8 mouse cellular contexts compared by ENCODE assay signal in genomic region chr10:62725771-62726687, GRCm38 (mm10). TPM values are rescaled to one million over a fixed set of nuclear protein-coding genes. Genes with fewer than 3 reads are reported as not detected.
DNase-seq lines count a peak whose midpoint lies in the region; ATAC-seq and TF ChIP-seq lines count a peak whose summit lies in the region.

Gene Stox1, minus strand, starts transcription at chr10:62726128.

- TF ChIP-seq CTCF in forebrain, postnatal 0 days (IDR thresholded peaks at IDR 0.05; ENCODE audit: low read depth), result peak; percentile 49

- no peak within 1 kb of the TSS for H3K27ac ChIP-seq in ES-E14 (ENCODE audit: insufficient read depth, low read depth, low read length, poor library complexity, severe bottlenecking)
- peak within 1 kb of the TSS; percentile 57; the same call in 1 of the 2 replicates for H3K27ac ChIP-seq in forebrain, postnatal 0 days (ENCODE audit: low read depth, low read length)
- H3K27ac ChIP-seq in hindbrain, embryonic 10.5 days, result peak within 1 kb of the TSS; percentile 85
- H3K27ac ChIP-seq in lung, embryonic 15.5 days, result no peak within 1 kb of the TSS

- no peaks in the 10 kb centered on the region for H3K27me3 ChIP-seq in forebrain, postnatal 0 days (ENCODE audit: insufficient read depth, low read length)
- H3K27me3 ChIP-seq in hindbrain, embryonic 10.5 days (ENCODE audit: insufficient read depth, poor library complexity, severe bottlenecking), result peaks cover 54% of the 10 kb centered on the region
- H3K27me3 ChIP-seq in lung, embryonic 15.5 days, result peaks cover 21% of the 10 kb centered on the region; the same call in 1 of the 2 replicates

- peak; percentile 75 for ATAC-seq in cerebellum, adult (ENCODE audit: insufficient number of reproducible peaks, low FRiP score, low TSS enrichment)
- ATAC-seq in forebrain, postnatal 0 days, result peak; percentile 93
- peak; percentile 79 for ATAC-seq in lung, embryonic 15.5 days (ENCODE audit: borderline replicate concordance, extremely low read depth, low FRiP score, low TSS enrichment)

- H3K9ac ChIP-seq in ES-E14 (ENCODE audit: insufficient read depth, low read depth, low read length, poor library complexity, severe bottlenecking), result peak within 1 kb of the TSS; percentile 76
- H3K9ac ChIP-seq in forebrain, postnatal 0 days, result peak within 1 kb of the TSS; percentile 77
- peak within 1 kb of the TSS; percentile 55 for H3K9ac ChIP-seq in lung, embryonic 15.5 days

- in situ Hi-C loops in ES-E14 (cut with MboI; ENCODE audit: low sequenced_read_pairs in 2 of 2, unreplicated experiment in 2 of 2), result no loop called here

- H3K4me2 ChIP-seq in forebrain, postnatal 0 days (ENCODE audit: low read depth), result peak within 1 kb of the TSS; percentile 85
- H3K4me2 ChIP-seq in lung, embryonic 15.5 days, result peak within 1 kb of the TSS; percentile 99

- peak; percentile 33 for DNase-seq in ES-E14 (ENCODE audit: low read depth, low spot score)
- peak; percentile 84 for DNase-seq in forebrain, postnatal 0 days
- peak; percentile 79 for DNase-seq in hindbrain, embryonic 10.5 days (ENCODE audit: low spot score)
- DNase-seq in layer of hippocampus, adult 9-11 months, result peak; percentile 50
- peak; percentile 34 for DNase-seq in ovary, postnatal 14 days (ENCODE audit: low spot score)
- DNase-seq in thymus, postnatal 14 days, result peak; percentile 71

- peaks cover 0 to 5% of the 10 kb centered on the region in 2 experiments; a peak in 1 of 4 replicates for H3K4me1 ChIP-seq in ES-E14 (ENCODE audit: control insufficient read depth in 2 of 2, insufficient read depth in 2 of 2, low read length in 2 of 2, poor library complexity in 1 of 2)
- H3K4me1 ChIP-seq in forebrain, postnatal 0 days (ENCODE audit: insufficient read depth), result peaks cover 3% of the 10 kb centered on the region; the same call in 1 of the 2 replicates
- peaks cover 26% of the 10 kb centered on the region for H3K4me1 ChIP-seq in hindbrain, embryonic 10.5 days (replicated peaks)
- peaks cover 4% of the 10 kb centered on the region; the same call in 1 of the 2 replicates for H3K4me1 ChIP-seq in lung, embryonic 15.5 days

- 1% methylated on average over 64 of the region's 85 CpGs for WGBS in forebrain, postnatal 0 days
- 1% methylated on average over 85 of the region's 85 CpGs for WGBS in hindbrain, embryonic 10.5 days
- WGBS in lung, embryonic 15.5 days, result 1% methylated on average over 83 of the region's 85 CpGs

- no peaks in the 10 kb centered on the region for H3K36me3 ChIP-seq in ES-E14 (ENCODE audit: control insufficient read depth, insufficient read depth, low read length, poor library complexity, severe bottlenecking)
- H3K36me3 ChIP-seq in forebrain, postnatal 0 days (ENCODE audit: insufficient read depth), result no peaks in the 10 kb centered on the region
- H3K36me3 ChIP-seq in hindbrain, embryonic 10.5 days, result no peaks in the 10 kb centered on the region
- H3K36me3 ChIP-seq in lung, embryonic 15.5 days, result no peaks in the 10 kb centered on the region

- H3K9me3 ChIP-seq in ES-E14 (ENCODE audit: control insufficient read depth, insufficient read depth, low read depth, low read length), result no peaks in the 10 kb centered on the region
- H3K9me3 ChIP-seq in forebrain, postnatal 0 days (ENCODE audit: low read length), result no peaks in the 10 kb centered on the region
- H3K9me3 ChIP-seq in hindbrain, embryonic 10.5 days, result no peaks in the 10 kb centered on the region
- H3K9me3 ChIP-seq in lung, embryonic 15.5 days, result no peaks in the 10 kb centered on the region

- H3K4me3 ChIP-seq in ES-E14 (ENCODE audit: insufficient read depth in 1 of 2, low read depth in 1 of 2, low read length in 2 of 2, poor library complexity in 1 of 2, severe bottlenecking in 1 of 2), result peak within 1 kb of the TSS; percentile 80 to 93
- H3K4me3 ChIP-seq in forebrain, postnatal 0 days (ENCODE audit: low read depth, low read length), result peak within 1 kb of the TSS; percentile 79
- peak within 1 kb of the TSS; percentile 75 for H3K4me3 ChIP-seq in hindbrain, embryonic 10.5 days
- H3K4me3 ChIP-seq in lung, embryonic 15.5 days, result peak within 1 kb of the TSS; percentile 83

TF ChIP-seq in ES-E14, 5 proteins besides CTCF, POLR2A, EP300 and RAD21:
- TF ChIP-seq HCFC1 (IDR thresholded peaks at IDR 0.05; ENCODE audit: borderline replicate concordance, insufficient read depth, low read length) (0 out of 2 replicates have a peak, but pooled peaks have one; percentile 30), MAFK (IDR thresholded peaks at IDR 0.05; ENCODE audit: insufficient read depth, low read depth, low read length) (no peak)
TF ChIP-seq in ES-E14: peak in this region for 1.

RNA-seq across cellular contexts. Expression of gene Stox1, which starts in this region (rescaled TPM):
- total RNA-seq in ES-E14 (2012; rRNA removed), result 0.76 and 1.1 TPM in 2 replicates
- 4.3 and 6.1 TPM in 2 replicates for total RNA-seq in forebrain, postnatal 0 days (2014; rRNA removed)
- 3.9 and 6.9 TPM in 2 replicates for polyA plus RNA-seq in forebrain, postnatal 0 days (2015; fragmentation: Nextera tagmentation; extraction: Ambion mirVana)
- 3.2 and 3.3 TPM in 2 replicates for polyA plus RNA-seq in hindbrain, embryonic 10.5 days (2016; fragmentation: Nextera tagmentation; extraction: Ambion mirVana)
- 3.6 and 5.5 TPM in 2 replicates for polyA plus RNA-seq in lung, embryonic 15.5 days (2015; fragmentation: Nextera tagmentation; extraction: Ambion mirVana)

Comparison
In these comparisons a context has a peak if more than half of its experiments do, and no peak if none do; other contexts are left out.
1. DNase-seq: peak in every context shown above with its lines; median percentile 84 in forebrain, postnatal 0 days; 79 in hindbrain, embryonic 10.5 days; 71 in thymus, postnatal 14 days; 50 in layer of hippocampus, adult 9-11 months; 34 in ovary, postnatal 14 days; 33 in ES-E14.
2. H3K27ac ChIP-seq: peak in forebrain, postnatal 0 days (single experiment) and hindbrain, embryonic 10.5 days (single experiment); none in ES-E14 (single experiment) and lung, embryonic 15.5 days (single experiment).
3. Peak in every context shown above with its lines, with median percentiles within 50 percentile points of each other: H3K4me3 ChIP-seq, H3K9ac ChIP-seq and ATAC-seq.